Mouse (Mus musculus): ENCODE measurements around the gene Gtsf1.

Gtsf1 gene

GRCm38 (mm10) chr15:103377752-103378664 is 52.3 kb downstream of the Gtsf1 start:
- no peak for DNase-seq (ENCODE audit: low spot score)

GRCm38 (mm10) chr15:103376837-103377269 is 53.4 kb downstream of the Gtsf1 start:
- no peak for DNase-seq (ENCODE audit: low spot score)

- DNase-seq (ENCODE audit: low spot score), result no peak
Measured at GRCm38 (mm10) chr15:103375112-103375800, 55.0 kb downstream of the Gtsf1 start.

DNA sequence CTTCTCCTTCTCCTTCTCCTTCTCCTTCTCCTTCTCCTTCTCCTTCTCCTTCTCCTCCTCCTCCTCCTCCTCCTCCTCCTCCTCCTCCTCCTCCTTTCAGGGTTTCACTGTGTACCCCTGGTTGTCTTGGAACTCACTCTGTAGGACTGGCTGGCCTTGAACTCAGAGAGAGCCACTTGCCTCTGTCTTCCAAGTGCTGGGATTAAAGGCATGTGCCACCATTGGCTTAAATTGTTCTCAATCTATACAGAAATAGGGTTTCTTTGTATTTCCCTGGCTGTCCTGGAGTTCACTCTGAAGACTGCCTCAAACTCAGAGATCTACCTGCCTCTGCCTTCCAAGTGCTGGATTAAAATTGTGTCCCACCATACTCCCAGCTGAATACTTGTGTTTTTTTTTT is 57.8 kb downstream of the Gtsf1 start:
- DNase-seq (ENCODE audit: low spot score), result no peak

DNA sequence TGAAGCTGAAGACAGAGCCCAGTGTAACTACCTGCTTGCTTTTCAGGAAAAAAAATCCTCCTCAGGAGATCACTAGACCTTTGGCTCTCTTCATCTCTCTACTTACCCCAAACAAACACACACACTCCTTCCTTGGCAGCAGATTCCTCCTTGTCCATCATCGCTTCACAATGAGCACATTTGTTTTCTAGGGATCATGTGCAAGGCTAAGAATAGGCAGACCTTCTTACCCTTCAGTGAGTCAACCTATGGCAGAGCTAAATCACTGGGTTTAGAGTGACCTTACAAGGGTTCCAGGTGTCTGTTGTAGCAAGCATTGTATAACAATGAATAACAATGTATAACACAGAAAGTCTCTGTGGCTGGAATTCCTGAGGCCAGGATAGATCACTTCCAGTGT is 58.5 kb downstream of the Gtsf1 start:
- DNase-seq (ENCODE audit: low spot score), result no peak

- DNase-seq (ENCODE audit: low spot score), result no peak
Measured at GRCm38 (mm10) chr15:103371208-103371607, 59.1 kb downstream of the Gtsf1 start.

GRCm38 (mm10) chr15:103370462-103370861 is 59.8 kb downstream of the Gtsf1 start:
- DNase-seq (ENCODE audit: low spot score), result no peak

DNA sequence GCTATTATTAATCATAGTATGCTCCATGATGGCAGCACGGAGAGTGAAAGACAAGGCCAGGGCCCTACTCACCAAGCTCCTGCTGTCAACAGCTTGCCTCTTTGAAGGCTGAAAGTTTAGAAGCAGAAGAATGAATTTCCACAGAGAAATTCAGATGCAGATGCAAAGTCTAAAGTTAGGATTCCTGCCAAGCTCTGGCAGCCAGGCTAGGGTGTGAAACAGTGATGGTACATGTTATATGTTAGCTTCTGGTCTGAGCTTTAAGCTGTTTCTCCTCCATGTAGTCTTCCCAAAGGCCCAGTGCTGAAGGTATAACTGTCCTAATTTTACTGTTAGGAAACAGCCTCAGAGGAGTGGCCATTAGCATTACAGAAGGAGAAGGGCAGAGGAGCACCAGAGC is 61.1 kb downstream of the Gtsf1 start:
- no peak for DNase-seq (ENCODE audit: low spot score)

DNA sequence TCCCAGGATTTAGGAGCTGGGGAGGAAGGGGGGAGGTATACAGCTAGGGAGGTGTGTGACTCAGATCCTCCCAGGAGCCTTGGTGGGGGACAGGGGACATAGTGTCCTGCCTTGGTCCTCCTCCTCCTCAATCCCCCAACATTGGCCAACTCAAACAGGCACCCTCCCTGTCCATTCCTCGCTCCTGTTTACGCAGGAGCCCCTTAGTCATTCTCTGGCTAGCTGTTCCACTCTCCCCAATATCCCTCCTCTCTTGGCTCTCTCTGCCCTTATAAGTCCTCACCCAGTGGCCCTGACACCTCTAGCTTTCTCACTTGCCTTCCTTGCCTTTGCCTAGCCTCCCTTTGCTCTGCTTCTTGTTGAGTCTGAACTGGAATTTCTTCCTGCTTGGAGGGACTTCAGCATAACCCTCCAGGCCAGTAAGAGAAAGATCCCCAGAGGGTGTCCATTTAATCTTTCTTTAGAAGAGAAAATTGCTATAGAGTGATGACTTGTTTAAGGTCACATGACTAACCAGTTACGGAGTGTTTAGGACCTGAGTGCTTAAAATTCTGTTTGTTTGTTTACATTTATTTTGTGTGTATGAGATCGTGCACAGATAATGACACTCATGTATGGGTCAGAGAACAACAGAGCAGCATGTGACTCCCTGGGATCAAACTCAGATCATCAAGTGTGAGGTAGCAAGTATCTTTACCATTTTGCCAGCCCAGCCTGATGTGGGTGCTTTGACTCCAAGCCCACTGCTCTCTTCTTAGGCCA is 61.9 kb downstream of the Gtsf1 start:
- DNase-seq (ENCODE audit: low spot score), result no peak

DNA sequence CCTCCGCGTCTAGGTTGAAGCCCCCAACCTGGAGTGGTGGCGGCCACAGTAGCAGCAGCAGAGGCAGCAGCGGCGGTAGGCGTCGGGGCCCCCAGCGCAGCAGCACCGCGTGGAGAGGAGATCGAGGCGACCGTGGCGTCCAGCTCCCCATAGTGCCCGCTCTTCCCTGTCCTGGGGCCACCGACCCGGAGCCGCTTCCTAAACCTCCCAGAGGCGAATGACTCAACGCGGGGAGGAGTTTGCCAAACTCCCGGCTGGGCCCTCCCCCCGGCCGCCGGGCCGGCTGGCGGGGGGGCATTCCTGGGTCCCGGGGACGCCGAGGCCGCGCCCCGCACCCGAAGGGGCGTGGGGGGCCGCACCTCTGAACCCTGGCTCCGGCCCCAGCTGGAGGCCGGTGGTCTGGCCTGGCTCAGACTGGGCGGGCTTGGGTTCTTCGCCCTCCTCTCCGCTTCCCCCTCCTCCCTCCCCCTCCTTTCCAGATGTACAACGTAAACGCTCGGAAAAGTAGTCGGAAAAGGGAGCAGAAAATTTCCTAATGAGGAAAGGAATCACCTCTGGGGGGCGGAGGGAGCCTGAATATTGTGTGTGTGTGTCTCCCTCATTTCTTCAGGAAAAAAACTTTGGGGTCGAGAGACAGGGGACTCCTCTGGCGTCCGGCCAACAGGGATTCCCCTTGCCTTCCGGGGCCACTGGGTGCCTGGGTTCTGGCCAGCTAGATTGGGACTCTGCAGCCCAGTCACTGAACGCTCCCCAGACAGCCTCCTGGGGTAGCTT is 63.7 kb downstream of the Gtsf1 start, which contains the start of gene Itga5:
Gene Itga5 (minus strand): TSS at position 388 of the 774 bp plus-strand sequence.
- peak; percentile 16 for DNase-seq (ENCODE audit: low spot score)

- peak; percentile 46 for DNase-seq (ENCODE audit: low spot score)
Measured at GRCm38 (mm10) chr15:103365471-103366375, 64.5 kb downstream of the Gtsf1 start.

GRCm38 (mm10) chr15:103364761-103365160 is 65.5 kb downstream of the Gtsf1 start:
- DNase-seq (ENCODE audit: low spot score), result no peak

DNA sequence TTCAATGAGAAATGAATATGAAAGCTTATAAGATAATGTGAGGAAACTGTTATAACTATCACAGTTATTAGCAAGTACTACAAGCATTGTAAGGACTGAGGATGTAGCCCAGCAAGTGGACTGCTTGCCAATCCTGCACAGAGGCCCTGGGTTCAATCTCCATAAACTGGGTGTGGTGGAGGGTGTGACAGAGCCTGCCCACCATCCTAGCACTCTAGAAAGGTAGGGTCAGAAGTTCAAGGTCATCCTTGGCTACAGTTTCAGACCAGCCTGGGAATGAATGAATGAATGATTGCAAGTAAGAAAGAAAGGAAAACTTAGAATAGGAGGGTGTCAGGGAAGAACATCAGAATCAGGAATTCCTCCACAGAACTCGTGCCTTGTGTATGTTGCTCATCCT is 66.5 kb downstream of the Gtsf1 start:
- DNase-seq (ENCODE audit: low spot score), result no peak

GRCm38 (mm10) chr15:103362950-103363349 is 67.3 kb downstream of the Gtsf1 start:
- DNase-seq (ENCODE audit: low spot score), result no peak

DNA sequence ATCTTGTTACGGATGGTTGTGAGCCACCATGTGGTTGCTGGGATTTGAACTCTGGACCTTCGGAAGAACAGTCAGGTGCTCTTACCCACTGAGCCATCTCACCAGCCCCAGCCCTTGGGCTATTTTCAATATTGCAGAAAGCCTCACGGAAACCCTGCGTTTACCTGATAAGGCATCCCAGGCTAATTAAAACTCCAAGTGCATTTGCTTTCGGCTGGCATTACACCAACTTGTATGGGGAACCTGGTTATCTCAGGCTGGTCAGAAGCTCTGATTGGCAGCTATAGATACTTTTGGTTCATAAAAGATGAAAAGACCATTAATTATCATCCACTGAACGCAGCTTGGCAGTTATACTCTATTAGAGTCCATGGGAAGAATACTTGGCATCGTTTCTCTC is 67.9 kb downstream of the Gtsf1 start:
- DNase-seq (ENCODE audit: low spot score), result no peak

DNA sequence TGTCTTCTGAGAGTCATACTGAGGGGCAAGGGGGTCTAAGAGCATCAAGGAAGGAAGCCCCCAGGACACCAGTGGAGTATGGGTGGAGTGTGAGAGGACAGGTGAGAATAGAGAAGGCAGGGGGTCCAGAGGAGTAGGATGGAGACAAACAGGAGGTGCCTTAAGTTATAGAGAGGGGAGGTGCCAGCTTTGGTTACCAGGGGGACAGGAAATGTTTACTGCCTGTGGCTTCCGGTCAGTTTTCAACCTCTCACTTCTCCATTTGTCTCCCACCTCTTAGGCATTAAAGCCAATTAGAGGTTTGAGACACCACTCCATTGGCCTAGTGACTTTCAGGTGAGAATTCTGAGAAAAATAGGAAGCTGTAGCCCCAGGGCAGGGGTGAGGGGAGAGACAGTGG is 69.0 kb downstream of the Gtsf1 start:
- DNase-seq (ENCODE audit: low spot score), result no peak

- DNase-seq (ENCODE audit: low spot score), result no peak
Measured at GRCm38 (mm10) chr15:103359869-103360602, 70.2 kb downstream of the Gtsf1 start.

DNA sequence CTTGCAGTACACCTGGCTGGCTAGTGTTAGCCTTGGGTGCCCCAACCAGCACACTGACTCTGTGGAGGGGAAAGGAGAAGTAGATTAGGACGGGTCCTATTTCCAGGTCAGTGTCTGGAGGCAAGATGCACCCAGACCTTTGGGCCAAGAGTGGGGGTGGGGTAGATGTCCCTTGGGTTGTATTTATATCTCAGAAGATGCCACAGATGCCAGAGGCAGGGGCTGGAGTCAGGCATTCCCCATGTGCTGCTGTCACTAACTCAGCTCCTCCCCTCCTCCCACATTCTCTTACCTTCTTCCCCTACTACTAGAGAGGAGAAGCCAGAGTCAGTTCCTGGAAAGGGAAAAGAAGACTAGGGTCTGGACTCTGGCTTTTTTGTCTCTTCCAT is 71.2 kb downstream of the Gtsf1 start:
- no peak for DNase-seq (ENCODE audit: low spot score)

- DNase-seq (ENCODE audit: low spot score), result no peak
Measured at GRCm38 (mm10) chr15:103358278-103359121, 71.8 kb downstream of the Gtsf1 start.

All from T-cell, adult 2 months (primary cell).